Mouse (Mus musculus): Measurements from ENCODE around the gene Stra6.

- TF ChIP-seq POLR2A (IDR thresholded peaks at IDR 0.05; ENCODE audit: low read depth, low read length), result no peak
- TF ChIP-seq POLR2AphosphoS2 (IDR thresholded peaks at IDR 0.05; ENCODE audit: low read depth, low read length), result no peak
- no peak for TF ChIP-seq CTCF (conservative IDR thresholded peaks at IDR 0.05 in 1 of 2, IDR thresholded peaks at IDR 0.05 in 1 of 2; ENCODE audit: low read depth in 2 of 2, low read length in 2 of 2)
- TF ChIP-seq BHLHE40 (IDR thresholded peaks at IDR 0.05; ENCODE audit: low read depth, low read length), result no peak
Observed at GRCm38 (mm10) chr9:58074561-58074960, 11.0 kb downstream of the Stra6 start.

Data from CH12.LX (cell line).